Mouse (Mus musculus): ENCODE results near the gene 1700012B09Rik. TPM values are rescaled to one million over a fixed set of nuclear protein-coding genes. Genes with fewer than 3 reads are reported as not detected.

The 1700012B09Rik gene
- polyA plus RNA-seq, 1 experiment, result 0.41 TPM

- TF ChIP-seq POLR2A (IDR thresholded peaks at IDR 0.05; ENCODE audit: borderline replicate concordance, insufficient read depth, low read length) (no peak), CTCF (IDR thresholded peaks at IDR 0.05; ENCODE audit: borderline replicate concordance, insufficient read depth, low read depth, low read length) (no peak)
- Histone ChIP-seq H3K4me1 (ENCODE audit: control insufficient read depth, insufficient read depth, low read length) (no peaks in the 10 kb centered on the region), H3K4me3 (replicated peaks; ENCODE audit: insufficient read depth, low read depth, low read length) (no peak within 1 kb of the TSS), H3K27ac (ENCODE audit: insufficient read depth, low read length) (no peak within 1 kb of the TSS), H3K27me3 (ENCODE audit: control insufficient read depth, insufficient read depth, low read length) (no peaks in the 10 kb centered on the region; the same call in 1 of the 2 replicates)
- 2% methylated on average over 28 of the region's 28 CpGs for WGBS
- DNase-seq, result peak in 1 of 2 experiments; percentile 14
Measured at GRCm38 (mm10) chr9:14752001-14752522, 18.8 kb downstream of the 1700012B09Rik start, which contains the start of gene Fut4. Gene Fut4, minus strand, starts transcription at chr9:14752393.

- Histone ChIP-seq H3K4me1 (ENCODE audit: control insufficient read depth, insufficient read depth, low read length) (no peaks in the 10 kb centered on the region), H3K27me3 (ENCODE audit: control insufficient read depth, insufficient read depth, low read length) (no peaks in the 10 kb centered on the region; the same call in 1 of the 2 replicates), H3K4me3 (replicated peaks; ENCODE audit: insufficient read depth, low read depth, low read length) (no peak overlapping the region), H3K27ac (ENCODE audit: insufficient read depth, low read length) (no peak overlapping the region)
- DNase-seq, result no peak
- TF ChIP-seq CTCF (IDR thresholded peaks at IDR 0.05; ENCODE audit: borderline replicate concordance, insufficient read depth, low read depth, low read length) (no peak), POLR2A (IDR thresholded peaks at IDR 0.05; ENCODE audit: borderline replicate concordance, insufficient read depth, low read length) (no peak)
- under 1% methylated on average over 50 of the region's 50 CpGs for WGBS
Measured at GRCm38 (mm10) chr9:14751503-14752000, 19.3 kb downstream of the 1700012B09Rik start.

- WGBS, result 24% methylated on average over 42 of the region's 42 CpGs
- H3K4me3 ChIP-seq (replicated peaks; ENCODE audit: insufficient read depth, low read depth, low read length), result no peak overlapping the region
- DNase-seq, result no peak
- H3K4me1 ChIP-seq (ENCODE audit: control insufficient read depth, insufficient read depth, low read length), result no peaks in the 10 kb centered on the region
- TF ChIP-seq POLR2A (IDR thresholded peaks at IDR 0.05; ENCODE audit: borderline replicate concordance, insufficient read depth, low read length) (no peak), CTCF (IDR thresholded peaks at IDR 0.05; ENCODE audit: borderline replicate concordance, insufficient read depth, low read depth, low read length) (no peak)
- no peaks in the 10 kb centered on the region; the same call in 1 of the 2 replicates for H3K27me3 ChIP-seq (ENCODE audit: control insufficient read depth, insufficient read depth, low read length)
- no peak overlapping the region for H3K27ac ChIP-seq (ENCODE audit: insufficient read depth, low read length)
Measured at GRCm38 (mm10) chr9:14750901-14751502, 19.8 kb downstream of the 1700012B09Rik start.

- H3K27ac ChIP-seq (ENCODE audit: insufficient read depth, low read length), result no peak within 1 kb of the TSS
- WGBS, result 85% methylated on average over 19 of the region's 19 CpGs
- no peak for TF ChIP-seq POLR2A (IDR thresholded peaks at IDR 0.05; ENCODE audit: borderline replicate concordance, insufficient read depth, low read length)
- TF ChIP-seq CTCF (IDR thresholded peaks at IDR 0.05; ENCODE audit: borderline replicate concordance, insufficient read depth, low read depth, low read length), result no peak
- no peaks in the 10 kb centered on the region for H3K4me1 ChIP-seq (ENCODE audit: control insufficient read depth, insufficient read depth, low read length)
- no peak within 1 kb of the TSS for H3K4me3 ChIP-seq (replicated peaks; ENCODE audit: insufficient read depth, low read depth, low read length)
- no peak for DNase-seq
- H3K27me3 ChIP-seq (ENCODE audit: control insufficient read depth, insufficient read depth, low read length), result no peaks in the 10 kb centered on the region
Measured at GRCm38 (mm10) chr9:14740151-14740924, 30.5 kb downstream of the 1700012B09Rik start, which contains the start of gene Piwil4. Gene Piwil4, minus strand, starts transcription at chr9:14740733.

GRCm38 (mm10) chr9:14739498-14740150 is 31.2 kb downstream of the 1700012B09Rik start:
- Histone ChIP-seq H3K27ac (ENCODE audit: insufficient read depth, low read length) (no peak overlapping the region), H3K27me3 (ENCODE audit: control insufficient read depth, insufficient read depth, low read length) (no peaks in the 10 kb centered on the region), H3K4me1 (ENCODE audit: control insufficient read depth, insufficient read depth, low read length) (no peaks in the 10 kb centered on the region), H3K4me3 (replicated peaks; ENCODE audit: insufficient read depth, low read depth, low read length) (no peak overlapping the region)
- WGBS, result 78% methylated on average over 4 of the region's 4 CpGs
- DNase-seq, result no peak
- TF ChIP-seq POLR2A (IDR thresholded peaks at IDR 0.05; ENCODE audit: borderline replicate concordance, insufficient read depth, low read length) (no peak), CTCF (IDR thresholded peaks at IDR 0.05; ENCODE audit: borderline replicate concordance, insufficient read depth, low read depth, low read length) (no peak)

GRCm38 (mm10) chr9:14730941-14731541 is 39.8 kb downstream of the 1700012B09Rik start:
- DNase-seq, result peak in 1 of 2 experiments; percentile 13
- 22% methylated on average over 9 of the region's 9 CpGs for WGBS

GRCm38 (mm10) chr9:14728365-14728764 is 42.5 kb downstream of the 1700012B09Rik start:
- H3K4me3 ChIP-seq (replicated peaks; ENCODE audit: insufficient read depth, low read depth, low read length), result no peak overlapping the region
- WGBS, result 94% methylated on average over 4 of the region's 4 CpGs
- H3K4me1 ChIP-seq (ENCODE audit: control insufficient read depth, insufficient read depth, low read length), result no peaks in the 10 kb centered on the region
- no peak overlapping the region for H3K27ac ChIP-seq (ENCODE audit: insufficient read depth, low read length)
- DNase-seq, result no peak
- TF ChIP-seq CTCF (IDR thresholded peaks at IDR 0.05; ENCODE audit: borderline replicate concordance, insufficient read depth, low read depth, low read length) (no peak), POLR2A (IDR thresholded peaks at IDR 0.05; ENCODE audit: borderline replicate concordance, insufficient read depth, low read length) (no peak)
- no peaks in the 10 kb centered on the region for H3K27me3 ChIP-seq (ENCODE audit: control insufficient read depth, insufficient read depth, low read length)

More at GRCm38 (mm10) chr9:14730941-14731541, 39.8 kb downstream of the 1700012B09Rik start:
- no peak for TF ChIP-seq POLR2A (IDR thresholded peaks at IDR 0.05; ENCODE audit: borderline replicate concordance, insufficient read depth, low read length)
- TF ChIP-seq CTCF (IDR thresholded peaks at IDR 0.05; ENCODE audit: borderline replicate concordance, insufficient read depth, low read depth, low read length), result no peak
- H3K4me1 ChIP-seq (ENCODE audit: control insufficient read depth, insufficient read depth, low read length), result no peaks in the 10 kb centered on the region
- H3K27me3 ChIP-seq (ENCODE audit: control insufficient read depth, insufficient read depth, low read length), result no peaks in the 10 kb centered on the region
- no peak overlapping the region for H3K27ac ChIP-seq (ENCODE audit: insufficient read depth, low read length)
- no peak overlapping the region for H3K4me3 ChIP-seq (replicated peaks; ENCODE audit: insufficient read depth, low read depth, low read length)
